Mouse (Mus musculus) adrenal gland, adult 8-10 months (tissue): ENCODE measurements around the gene Rpl37a. TPM values are rescaled to one million over a fixed set of nuclear protein-coding genes. Genes with fewer than 3 reads are reported as not detected.

ENCODE experiments used
- DNase-seq: peaks from one replicate; pipeline ENCODE4 v3.0.0; 2022
- total RNA-seq, 4 experiments: library from RNA; stranded (reverse); gene quantifications; 2 replicates each; pipeline ENCODE4 v1.2.4; 2022

Rpl37a gene
- total RNA-seq, 4 experiments from 2014 or later, result 1,024 to 1,164 (median 1,094) TPM

DNA sequence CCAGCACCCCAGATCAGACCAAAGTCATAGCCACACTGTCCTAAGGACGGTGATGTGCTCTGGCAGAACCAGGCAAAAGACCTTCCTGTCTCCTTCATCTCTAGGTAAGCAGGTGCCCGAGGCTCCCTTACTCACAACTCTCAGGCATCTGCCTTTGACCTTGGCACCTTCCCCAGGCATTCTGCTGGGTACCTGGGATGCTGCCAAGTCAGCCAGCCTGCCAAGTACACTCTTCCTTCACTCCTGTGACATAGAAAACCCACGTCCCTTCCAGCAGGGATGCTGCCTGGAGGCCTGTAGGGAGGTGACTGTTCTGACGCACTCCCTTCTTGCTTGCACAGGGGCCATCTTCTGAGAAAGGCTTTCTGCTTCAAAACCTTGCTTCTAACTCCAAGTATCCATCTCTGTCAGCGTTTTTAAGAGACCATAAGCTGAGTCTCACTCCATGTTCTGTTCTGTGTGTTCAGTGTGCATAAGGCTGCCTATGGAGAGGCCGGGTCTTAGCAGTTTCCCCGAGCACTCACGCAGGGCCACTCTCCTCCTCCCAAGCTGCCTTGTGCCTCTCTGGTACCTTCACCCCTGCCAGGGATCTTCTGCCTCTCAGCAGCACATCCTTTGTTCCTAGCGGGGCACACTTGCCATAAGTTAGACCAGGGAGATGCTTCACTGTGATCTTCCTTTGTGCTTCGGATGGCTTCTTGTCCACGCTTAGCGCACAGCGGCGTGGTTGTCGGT, 28.0 kb downstream of the Rpl37a start:
- DNase-seq, result peak; percentile 49

- no peak for DNase-seq
These were observed 28.6 kb downstream of the Rpl37a start for GRCm38 (mm10) chr1:72739681-72740063.

DNA sequence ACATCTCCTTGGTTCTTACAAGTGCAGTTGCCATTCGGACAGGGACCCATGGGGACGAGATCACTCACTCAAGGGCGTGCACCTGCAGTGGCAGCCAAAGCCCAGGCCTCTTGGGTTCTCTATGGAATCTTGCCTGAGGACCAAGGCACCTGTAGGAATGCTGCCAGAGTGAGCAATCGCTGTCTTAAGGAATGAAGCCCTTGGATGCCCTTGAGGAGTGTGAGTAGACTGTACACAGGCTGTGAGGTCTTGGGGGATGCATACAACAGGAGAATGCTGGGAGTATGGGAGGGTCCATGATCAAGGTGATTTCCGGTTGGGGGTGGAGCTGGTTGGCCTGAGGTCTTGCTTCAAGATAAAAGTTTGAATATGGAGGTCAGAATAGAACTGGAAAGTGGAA, 30.3 kb downstream of the Rpl37a start:
- DNase-seq, result no peak

DNA sequence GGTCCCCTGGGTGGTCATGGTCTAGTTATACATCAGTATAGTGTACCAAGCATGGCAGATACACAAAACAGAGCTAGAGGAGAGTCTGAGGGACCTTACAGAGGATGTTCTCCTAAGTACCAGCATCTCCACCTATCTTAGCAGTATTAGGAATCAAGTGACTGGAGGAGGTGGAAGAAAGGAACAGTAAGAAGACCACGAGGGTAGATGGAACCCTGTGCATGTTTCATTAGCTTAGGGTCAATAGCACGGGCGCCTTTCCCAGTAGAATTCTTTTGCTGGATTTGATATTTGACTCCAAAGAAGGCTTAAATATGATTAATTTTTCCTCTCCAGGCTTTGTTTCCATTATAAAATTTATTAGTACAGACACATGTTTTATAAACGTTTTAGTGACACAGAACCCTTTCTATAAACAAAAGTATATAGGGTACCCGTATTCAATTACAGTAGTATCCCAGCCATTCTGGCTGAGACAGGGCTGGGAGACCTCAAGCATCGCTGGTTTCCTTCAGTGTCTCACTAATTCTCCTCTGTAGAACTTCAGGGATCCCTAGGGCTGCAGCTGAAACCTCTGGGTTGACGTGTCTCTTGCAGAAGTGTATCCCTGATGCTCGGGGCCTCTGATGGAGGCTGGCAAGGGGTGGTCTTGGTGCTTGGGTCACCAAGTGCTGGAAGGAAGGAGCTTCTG, 33.9 kb downstream of the Rpl37a start:
- no peak for DNase-seq

DNA sequence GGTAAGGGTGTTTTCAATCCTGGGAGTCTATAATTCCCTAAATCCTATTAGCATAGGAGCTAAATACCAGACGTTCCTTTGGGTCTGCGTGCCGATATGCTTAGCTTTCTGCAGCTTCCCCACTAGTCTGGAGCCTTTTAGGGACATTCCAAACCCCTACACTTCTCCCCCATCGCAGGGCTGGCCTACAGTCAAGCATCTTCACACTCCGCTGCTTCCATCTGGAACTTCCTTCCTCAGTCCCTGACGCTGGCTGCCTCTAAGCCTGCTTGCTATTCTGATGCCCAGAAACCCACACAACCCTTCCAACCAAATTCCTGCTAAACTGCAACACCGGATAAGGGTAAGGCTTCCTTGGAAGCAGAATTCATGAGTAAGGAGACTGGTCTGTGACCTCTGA, 35.3 kb downstream of the Rpl37a start:
- DNase-seq, result no peak

GRCm38 (mm10) chr1:72751371-72751781, 40.3 kb downstream of the Rpl37a start:
- DNase-seq, result peak; percentile 28

GRCm38 (mm10) chr1:72753211-72753610, 42.1 kb downstream of the Rpl37a start:
- peak; percentile 30 for DNase-seq

DNA sequence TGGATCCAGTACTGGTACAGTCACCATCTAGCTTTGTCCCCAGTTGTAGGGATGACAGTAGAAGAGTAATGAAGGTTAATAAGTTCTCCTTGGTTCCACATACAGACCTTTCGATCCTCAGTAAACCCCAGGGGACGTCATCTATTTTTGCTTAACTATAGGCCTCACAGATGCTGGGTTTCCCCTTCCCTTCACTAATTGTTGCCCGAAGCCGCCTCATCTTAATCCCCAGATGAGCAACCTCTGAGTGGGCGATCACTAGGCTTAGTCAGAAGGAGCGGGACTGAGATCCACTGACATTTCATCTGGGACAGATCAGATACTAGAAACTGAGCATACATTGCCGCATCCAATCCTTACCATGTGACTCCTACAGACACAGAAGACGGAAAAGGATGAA, 44.1 kb downstream of the Rpl37a start:
- DNase-seq, result no peak

DNA sequence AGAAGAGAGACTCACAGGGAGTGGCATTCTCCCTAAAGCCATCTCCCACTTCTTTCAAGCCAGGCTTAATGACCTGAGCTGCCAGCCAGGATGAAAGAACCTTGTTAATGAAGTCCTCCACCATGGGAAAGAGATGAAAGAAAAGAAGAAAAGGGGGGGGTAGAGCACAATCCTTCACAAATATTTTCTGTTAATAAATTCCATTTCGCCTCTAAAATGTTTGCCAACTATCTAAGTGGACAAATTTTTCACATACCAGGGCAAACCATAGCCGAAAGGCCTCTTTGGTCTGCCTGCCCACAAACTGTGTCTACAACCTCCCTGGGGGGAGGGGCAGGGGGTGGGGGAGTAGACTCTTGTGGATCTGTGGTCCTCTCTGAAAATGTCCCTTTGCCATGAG, 44.7 kb downstream of the Rpl37a start:
- no peak for DNase-seq

- DNase-seq, result no peak
These were observed 48.7 kb downstream of the Rpl37a start for GRCm38 (mm10) chr1:72759758-72760157.

Other genes starting within 250 kb of the Rpl37a start
- gene March4, start 174.4 kb upstream of the Rpl37a start, total RNA-seq, result 1 to 10 TPM in 1 of 4 experiments, under 1 TPM in 3; 0.35 to 1.0 (median 0.79) TPM
- 10 to 100 TPM; 59.2 to 75.5 (median 64.6) TPM for gene Smarcal1, start 128.0 kb upstream of the Rpl37a start, total RNA-seq
- not detected for gene Ankar, start 10.7 kb upstream of the Rpl37a start, total RNA-seq
- 1 to 10 TPM; 2.4 to 4.0 (median 2.6) TPM for gene Igfbp2, start 113.2 kb downstream of the Rpl37a start, total RNA-seq
- 100 to 1,000 TPM in 3 of 4 experiments, 10 to 100 TPM in 1; 99.0 to 265 (median 164) TPM for gene Igfbp5, start 163.6 kb downstream of the Rpl37a start, total RNA-seq